Mouse (Mus musculus) central nervous system, embryonic 11.5 days (tissue): ENCODE measurements around the gene Atg16l1. TPM values are rescaled to one million over a fixed set of nuclear protein-coding genes. Genes with fewer than 3 reads are reported as not detected.

Experiments
- polyA plus RNA-seq: library from polyadenylated mRNA; depleted of rRNA; stranded (reverse); fragments of >200 nt; gene quantifications from 2 replicates; pipeline ENCODE4 v1.2.3, GENCODE M21; 2012; rRNA removed

Atg16l1 gene
- polyA plus RNA-seq, result 43.3 and 48.7 TPM in 2 replicates

DNA sequence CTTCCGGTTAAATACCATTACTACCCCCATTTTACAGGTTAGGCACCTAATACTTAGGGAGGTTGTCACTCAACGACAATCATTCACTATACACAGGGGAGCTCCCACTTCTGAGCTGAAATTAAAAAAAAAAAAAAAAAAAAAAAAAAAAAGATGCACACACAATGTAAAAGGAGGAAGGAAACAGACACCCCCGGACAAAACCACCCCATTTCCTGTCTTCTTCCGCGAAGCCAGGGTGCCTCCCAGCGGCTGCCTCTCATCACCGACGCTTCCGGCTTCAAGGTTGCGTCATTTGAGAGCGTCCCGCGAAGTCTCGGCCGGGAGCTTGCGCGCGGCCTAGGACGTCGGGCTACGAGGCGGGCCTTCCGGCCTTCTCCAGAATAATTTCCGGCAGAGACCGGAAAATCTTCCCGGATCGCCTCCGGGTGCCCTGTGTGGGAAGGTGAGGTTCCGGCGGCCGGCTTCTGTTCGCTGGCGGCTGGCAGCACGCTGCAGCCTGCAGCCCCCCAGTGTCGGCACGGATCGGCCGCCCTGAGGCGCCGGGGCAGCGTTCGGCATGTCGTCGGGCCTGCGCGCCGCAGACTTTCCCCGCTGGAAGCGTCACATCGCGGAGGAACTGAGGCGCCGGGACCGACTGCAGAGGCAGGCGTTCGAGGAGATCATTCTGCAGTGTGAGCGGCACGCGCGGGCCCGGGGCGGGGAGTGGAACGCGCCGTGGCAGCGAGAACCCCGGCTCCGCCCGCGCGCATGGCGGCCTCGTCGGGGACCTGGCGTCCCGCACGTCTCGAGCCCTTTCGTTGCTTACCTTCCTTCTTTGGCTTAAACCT, at the start of gene Atg16l1:
TSS of gene Atg16l1 (plus strand) at position 230 of the 830 bp plus-strand sequence.

DNA sequence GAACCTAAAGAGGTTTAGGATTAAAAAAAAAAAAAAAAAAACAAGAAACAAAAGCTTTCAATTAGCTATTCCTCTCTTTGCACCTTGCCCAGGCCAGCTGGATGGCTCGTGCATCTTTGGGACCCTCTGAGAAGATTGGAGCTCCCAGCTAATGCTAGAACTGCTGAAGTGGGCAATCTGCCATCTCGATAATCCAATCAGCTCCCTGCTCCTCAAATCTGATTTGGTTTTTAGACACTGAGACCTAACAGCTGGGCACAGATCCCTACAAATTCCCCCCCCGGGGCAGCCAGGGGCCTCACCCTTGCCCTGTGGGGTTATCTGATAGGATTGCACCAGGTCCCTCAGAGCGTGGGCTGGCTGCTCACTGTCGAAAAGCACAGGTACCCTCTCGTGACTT, 47.9 kb downstream of the Atg16l1 start, which contains the start of gene Sag:
TSS of gene Sag (plus strand) at position 105 of the 400 bp plus-strand sequence.

Other genes starting within 250 kb of the Atg16l1 start
- not detected in 2 replicates for gene Neu2, start 246.0 kb upstream of the Atg16l1 start, polyA plus RNA-seq
- gene Ngef, start 182.0 kb upstream of the Atg16l1 start, polyA plus RNA-seq, result 1.4 and 2.5 TPM in 2 replicates
- 3.1 and 4.1 TPM in 2 replicates for gene Inpp5d, start 135.6 kb upstream of the Atg16l1 start, polyA plus RNA-seq
- gene Sag, start 47.8 kb downstream of the Atg16l1 start, polyA plus RNA-seq, result 0.94 and 1.2 TPM in 2 replicates
- 39.4 and 39.7 TPM in 2 replicates for gene Dgkd, start 97.4 kb downstream of the Atg16l1 start, polyA plus RNA-seq